In genomic region chr10:123076245-123077023, GRCm38 (mm10) we compare ENCODE assay signal across 8 mouse cellular contexts. TPM values are rescaled to one million over a fixed set of nuclear protein-coding genes. Genes with fewer than 3 reads are reported as not detected.
DNase-seq lines count a peak whose midpoint lies in the region; ATAC-seq lines count a peak whose summit lies in the region.

Gene Mon2, minus strand, starts transcription at chr10:123076505.

- H3K4me1 ChIP-seq in intestine, embryonic 14.5 days (replicated peaks; ENCODE audit: control insufficient read depth, insufficient read depth, low read length), result peaks cover 19% of the 10 kb centered on the region

- peak; percentile 98 for DNase-seq in adrenal gland, adult (ENCODE audit: inconsistent age in 2 of 2, low spot score in 1 of 2)
- DNase-seq in embryo, embryonic 10.5 days (ENCODE audit: low spot score), result peak; percentile 98
- DNase-seq in gastrocnemius, postnatal 25 days, result peak; percentile 97
- peak; percentile 93 for DNase-seq in intestine, embryonic 14.5 days (ENCODE audit: low spot score)
- DNase-seq in left cerebral cortex, postnatal 14 days (ENCODE audit: low spot score in 2 of 2), result peak; percentile 97 to 98
- peak; percentile 95 for DNase-seq in mesoderm, embryonic 11.5 days (ENCODE audit: low read depth, low spot score)
- peak; percentile 96 for DNase-seq in right cerebral cortex, postnatal 36 days (ENCODE audit: low spot score in 2 of 2)
- DNase-seq in yolk sac, embryonic 10.5 days (ENCODE audit: low spot score), result peak; percentile 92

- no peaks in the 10 kb centered on the region for H3K9me3 ChIP-seq in intestine, embryonic 14.5 days (ENCODE audit: control insufficient read depth, low read length)

- H3K4me2 ChIP-seq in intestine, embryonic 14.5 days (ENCODE audit: low read length), result peak within 1 kb of the TSS; percentile 81

- intact Hi-C loops in left cerebral cortex, postnatal 14 days (cut with DNase I), result no loop called here

- H3K9ac ChIP-seq in intestine, embryonic 14.5 days (ENCODE audit: low read length), result peak within 1 kb of the TSS; percentile 82

- no peaks in the 10 kb centered on the region for H3K27me3 ChIP-seq in intestine, embryonic 14.5 days (replicated peaks; ENCODE audit: control insufficient read depth, insufficient read depth, low read length)

- H3K27ac ChIP-seq in intestine, embryonic 14.5 days (ENCODE audit: low read depth), result peak within 1 kb of the TSS; percentile 75; the same call in 1 of the 2 replicates

- WGBS in intestine, embryonic 14.5 days, result under 1% methylated on average over 44 of the region's 58 CpGs

- no peaks in the 10 kb centered on the region for H3K36me3 ChIP-seq in intestine, embryonic 14.5 days (ENCODE audit: control insufficient read depth, insufficient read depth, low read length)

- ATAC-seq in intestine, embryonic 14.5 days (replicated peaks; ENCODE audit: low FRiP score, low TSS enrichment, low read depth), result peak; percentile 98

- H3K4me3 ChIP-seq in intestine, embryonic 14.5 days (ENCODE audit: low read depth, low read length), result peak within 1 kb of the TSS; percentile 97

RNA-seq across cellular contexts. Expression of gene Mon2, which starts in this region (rescaled TPM):
- 10 to 100 TPM; 29.3 to 33.6 TPM for total RNA-seq in gastrocnemius, postnatal 25 days (2021)
- polyA plus RNA-seq in intestine, embryonic 14.5 days (2014; fragmentation: Nextera tagmentation; extraction: Ambion mirVana), result 28.7 TPM in 2 replicates
- 10 to 100 TPM; 91.2 to 95.9 TPM for total RNA-seq in left cerebral cortex, postnatal 14 days (2021)

Comparison
In these comparisons a context has a peak if more than half of its experiments do, and no peak if none do; other contexts are left out.
1. Peak in every context shown above with its lines: DNase-seq, ATAC-seq, H3K4me3 ChIP-seq and H3K27ac ChIP-seq.